Mouse (Mus musculus): ENCODE measurements at regions not wholly inside any gene's neighbourhood (a gene's known extent, or its start where the extent isn't known, plus 50 kb on each side); places are given as distances from the start of the nearest gene placed in this dataset.

- no peak overlapping the region for H3K27ac ChIP-seq (replicated peaks)
- ATAC-seq (replicated peaks) = peak; percentile 49; the same call in 1 of the 2 replicates
- no peak overlapping the region for H3K4me2 ChIP-seq (replicated peaks)
- no peaks in the 10 kb centered on the region for H3K9me3 ChIP-seq
- H3K4me3 ChIP-seq = no peak overlapping the region
- H3K9ac ChIP-seq (replicated peaks) = no peak overlapping the region
- no peaks in the 10 kb centered on the region for H3K27me3 ChIP-seq
- H3K4me1 ChIP-seq = no peaks in the 10 kb centered on the region
- no peaks in the 10 kb centered on the region for H3K36me3 ChIP-seq
- 83% methylated on average over 18 of the region's 18 CpGs for WGBS
Observed at GRCm38 (mm10) chr3:128002905-128003641, 106.9 kb upstream of the Fam241a start.

DNA sequence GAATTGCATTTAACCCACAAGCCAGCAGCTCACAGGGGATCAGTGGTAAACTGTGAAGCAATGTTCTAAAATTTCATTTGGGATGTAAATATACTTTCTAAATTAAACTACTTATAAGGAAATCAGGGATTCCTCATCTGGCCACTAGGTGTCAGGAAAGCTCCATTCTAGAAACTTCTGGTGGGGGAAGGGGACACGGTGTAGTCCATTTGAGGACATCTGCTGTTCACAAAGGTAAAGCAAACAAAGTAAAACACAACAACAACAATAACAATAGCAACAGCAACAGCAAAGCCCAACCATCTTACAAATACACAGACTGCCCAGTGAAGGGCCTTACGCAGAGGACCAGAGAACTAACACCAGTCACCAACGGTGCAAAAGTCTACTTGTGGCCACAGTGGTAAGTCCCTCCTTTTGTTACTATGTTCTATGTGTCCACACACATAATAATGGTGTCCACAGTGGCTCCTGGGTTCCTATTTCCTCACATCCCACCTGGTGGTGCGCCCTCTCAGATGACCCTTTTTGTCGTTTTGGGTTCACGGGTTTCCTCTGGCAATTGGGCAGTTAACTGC is 105.9 kb upstream of the Fam241a start:
- Histone ChIP-seq H3K27ac (replicated peaks) (no peak overlapping the region), H3K9ac (replicated peaks) (no peak overlapping the region), H3K9me3 (no peaks in the 10 kb centered on the region), H3K36me3 (no peaks in the 10 kb centered on the region), H3K4me2 (replicated peaks) (no peak overlapping the region), H3K4me1 (no peaks in the 10 kb centered on the region), H3K4me3 (no peak overlapping the region), H3K27me3 (no peaks in the 10 kb centered on the region)
- ATAC-seq (replicated peaks) = peak; percentile 58
- 75% methylated on average over 6 of the region's 6 CpGs for WGBS

DNA sequence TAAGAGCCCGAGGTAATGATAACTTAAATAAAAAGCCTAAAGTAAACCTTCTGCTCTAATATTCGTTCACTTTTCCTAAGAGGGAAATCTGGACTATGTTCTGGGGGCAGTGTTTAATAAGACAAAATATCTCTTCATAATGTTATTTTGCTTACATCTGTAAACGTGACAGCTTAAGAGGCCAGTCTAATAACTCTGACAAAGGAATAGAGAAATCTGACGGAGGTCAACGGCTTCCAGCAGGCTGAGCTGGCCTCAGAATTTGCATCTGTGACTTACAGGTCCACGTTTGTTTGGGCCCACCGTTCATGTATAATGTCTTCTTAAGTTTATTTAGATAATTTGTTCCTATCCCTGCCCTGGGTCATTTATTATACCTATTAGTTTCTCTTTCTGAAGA is 99.6 kb upstream of the Fam241a start:
- no peaks in the 10 kb centered on the region for H3K9me3 ChIP-seq
- H3K27me3 ChIP-seq = no peaks in the 10 kb centered on the region
- WGBS = 77% methylated on average over 7 of the region's 7 CpGs
- no peak overlapping the region for H3K4me2 ChIP-seq (replicated peaks)
- no peaks in the 10 kb centered on the region for H3K36me3 ChIP-seq
- no peak overlapping the region for H3K27ac ChIP-seq (replicated peaks)
- no peak overlapping the region for H3K9ac ChIP-seq (replicated peaks)
- ATAC-seq (replicated peaks) = no peak
- no peak overlapping the region for H3K4me3 ChIP-seq
- no peaks in the 10 kb centered on the region for H3K4me1 ChIP-seq

DNA sequence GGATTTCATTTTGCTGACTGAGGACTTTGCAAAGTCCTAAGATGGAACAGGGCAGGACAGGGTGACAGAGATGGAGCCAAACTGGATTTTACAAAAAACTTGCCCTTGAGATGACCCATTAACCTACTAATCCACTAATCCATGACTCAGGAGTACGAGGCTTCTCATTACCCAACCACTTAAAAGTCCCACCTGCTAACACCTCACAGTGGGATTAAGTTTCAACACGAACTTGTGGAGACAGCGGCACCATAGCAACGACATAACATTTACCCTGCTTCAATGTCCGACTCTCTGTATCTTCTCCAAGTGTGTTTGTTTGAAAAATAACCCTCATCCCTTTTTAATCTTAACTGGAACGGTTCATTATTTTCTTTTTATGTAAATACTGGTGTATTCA is 91.5 kb upstream of the Fam241a start:
- H3K9ac ChIP-seq (replicated peaks) = no peak overlapping the region
- WGBS = 63% methylated on average over 6 of the region's 6 CpGs
- ATAC-seq (replicated peaks) = no peak
- H3K4me3 ChIP-seq = no peak overlapping the region
- no peak overlapping the region for H3K27ac ChIP-seq (replicated peaks)
- H3K4me1 ChIP-seq = no peaks in the 10 kb centered on the region
- H3K27me3 ChIP-seq = no peaks in the 10 kb centered on the region
- H3K9me3 ChIP-seq = no peaks in the 10 kb centered on the region
- no peaks in the 10 kb centered on the region for H3K36me3 ChIP-seq
- no peak overlapping the region for H3K4me2 ChIP-seq (replicated peaks)

DNA sequence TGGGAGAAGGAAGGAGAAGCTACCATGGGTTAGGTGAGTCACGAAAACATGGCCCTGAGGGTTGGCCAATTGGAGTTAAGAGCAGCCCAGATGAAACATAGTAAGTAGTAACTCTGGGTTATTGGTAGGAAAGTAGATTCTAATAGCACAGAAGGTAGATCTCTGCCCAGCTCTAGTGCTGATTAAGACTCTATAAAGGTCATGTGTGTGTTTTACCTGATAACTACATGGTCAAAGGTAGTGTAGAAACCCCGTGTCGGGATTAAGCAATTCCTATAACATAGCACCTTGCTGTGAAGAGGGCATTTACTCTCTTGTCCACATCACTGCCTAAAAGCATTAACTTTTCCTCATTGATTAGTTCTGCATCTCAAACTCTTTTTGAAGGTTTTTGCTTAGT is 89.0 kb upstream of the Fam241a start:
- H3K4me1 ChIP-seq = no peaks in the 10 kb centered on the region
- no peak overlapping the region for H3K9ac ChIP-seq (replicated peaks)
- H3K36me3 ChIP-seq = no peaks in the 10 kb centered on the region
- ATAC-seq (replicated peaks) = no peak
- no peak overlapping the region for H3K27ac ChIP-seq (replicated peaks)
- H3K9me3 ChIP-seq = no peaks in the 10 kb centered on the region
- WGBS = 80% methylated on average over 3 of the region's 3 CpGs
- no peak overlapping the region for H3K4me3 ChIP-seq
- no peak overlapping the region for H3K4me2 ChIP-seq (replicated peaks)
- H3K27me3 ChIP-seq = no peaks in the 10 kb centered on the region

- no peak overlapping the region for H3K27ac ChIP-seq (replicated peaks)
- no peaks in the 10 kb centered on the region for H3K36me3 ChIP-seq
- H3K4me3 ChIP-seq = no peak overlapping the region
- no peak for ATAC-seq (replicated peaks)
- no peak overlapping the region for H3K9ac ChIP-seq (replicated peaks)
- H3K4me1 ChIP-seq = no peaks in the 10 kb centered on the region
- no peaks in the 10 kb centered on the region for H3K9me3 ChIP-seq
- no peaks in the 10 kb centered on the region for H3K27me3 ChIP-seq
- 74% methylated on average over 6 of the region's 6 CpGs for WGBS
- H3K4me2 ChIP-seq (replicated peaks) = no peak overlapping the region
Observed at GRCm38 (mm10) chr3:127977240-127977639, 81.1 kb upstream of the Fam241a start.

GRCm38 (mm10) chr3:127970891-127971290 is 74.8 kb upstream of the Fam241a start:
- H3K27me3 ChIP-seq = no peaks in the 10 kb centered on the region
- H3K4me2 ChIP-seq (replicated peaks) = no peak overlapping the region
- no peak overlapping the region for H3K27ac ChIP-seq (replicated peaks)
- 8% methylated on average over 5 of the region's 5 CpGs for WGBS
- no peaks in the 10 kb centered on the region for H3K4me1 ChIP-seq
- H3K36me3 ChIP-seq = no peaks in the 10 kb centered on the region
- no peak for ATAC-seq (replicated peaks)
- H3K9me3 ChIP-seq = no peaks in the 10 kb centered on the region
- no peak overlapping the region for H3K9ac ChIP-seq (replicated peaks)
- no peak overlapping the region for H3K4me3 ChIP-seq

- no peaks in the 10 kb centered on the region for H3K27me3 ChIP-seq
- H3K4me1 ChIP-seq = no peaks in the 10 kb centered on the region
- 65% methylated on average over 10 of the region's 10 CpGs for WGBS
- no peak overlapping the region for H3K27ac ChIP-seq (replicated peaks)
- H3K9ac ChIP-seq (replicated peaks) = no peak overlapping the region
- ATAC-seq (replicated peaks) = no peak
- H3K4me2 ChIP-seq (replicated peaks) = no peak overlapping the region
- no peak overlapping the region for H3K4me3 ChIP-seq
- no peaks in the 10 kb centered on the region for H3K9me3 ChIP-seq
- H3K36me3 ChIP-seq = no peaks in the 10 kb centered on the region
Observed at GRCm38 (mm10) chr3:127967170-127967569, 71.0 kb upstream of the Fam241a start.

GRCm38 (mm10) chr3:127966214-127966613 is 70.1 kb upstream of the Fam241a start:
- no peak overlapping the region for H3K27ac ChIP-seq (replicated peaks)
- no peak overlapping the region for H3K4me3 ChIP-seq
- no peaks in the 10 kb centered on the region for H3K27me3 ChIP-seq
- no peak for ATAC-seq (replicated peaks)
- H3K4me1 ChIP-seq = no peaks in the 10 kb centered on the region
- 87% methylated on average over 4 of the region's 4 CpGs for WGBS
- H3K9ac ChIP-seq (replicated peaks) = no peak overlapping the region
- H3K4me2 ChIP-seq (replicated peaks) = no peak overlapping the region
- H3K9me3 ChIP-seq = no peaks in the 10 kb centered on the region
- no peaks in the 10 kb centered on the region for H3K36me3 ChIP-seq

- WGBS = 7% methylated on average over 13 of the region's 13 CpGs
- no peak overlapping the region for H3K4me2 ChIP-seq (replicated peaks)
Observed at GRCm38 (mm10) chr3:127958919-127959684, 63.0 kb upstream of the Fam241a start.

GRCm38 (mm10) chr3:127954856-127955255 is 58.7 kb upstream of the Fam241a start:
- Histone ChIP-seq H3K27ac (replicated peaks) (no peak overlapping the region), H3K9me3 (no peaks in the 10 kb centered on the region), H3K4me3 (no peak overlapping the region), H3K4me2 (replicated peaks) (no peak overlapping the region), H3K4me1 (no peaks in the 10 kb centered on the region), H3K27me3 (no peaks in the 10 kb centered on the region), H3K36me3 (no peaks in the 10 kb centered on the region), H3K9ac (replicated peaks) (no peak overlapping the region)
- no peak for ATAC-seq (replicated peaks)
- WGBS = 90% methylated on average over 4 of the region's 4 CpGs

More at GRCm38 (mm10) chr3:127958919-127959684, 63.0 kb upstream of the Fam241a start:
- Histone ChIP-seq H3K36me3 (no peaks in the 10 kb centered on the region), H3K27me3 (no peaks in the 10 kb centered on the region), H3K4me3 (no peak overlapping the region), H3K9ac (replicated peaks) (no peak overlapping the region), H3K27ac (replicated peaks) (0 out of 2 replicates have a peak overlapping the region, but pooled peaks have one; percentile 9), H3K4me1 (no peaks in the 10 kb centered on the region), H3K9me3 (no peaks in the 10 kb centered on the region)
- ATAC-seq (replicated peaks) = peak; percentile 77; the same call in 1 of the 2 replicates

DNA sequence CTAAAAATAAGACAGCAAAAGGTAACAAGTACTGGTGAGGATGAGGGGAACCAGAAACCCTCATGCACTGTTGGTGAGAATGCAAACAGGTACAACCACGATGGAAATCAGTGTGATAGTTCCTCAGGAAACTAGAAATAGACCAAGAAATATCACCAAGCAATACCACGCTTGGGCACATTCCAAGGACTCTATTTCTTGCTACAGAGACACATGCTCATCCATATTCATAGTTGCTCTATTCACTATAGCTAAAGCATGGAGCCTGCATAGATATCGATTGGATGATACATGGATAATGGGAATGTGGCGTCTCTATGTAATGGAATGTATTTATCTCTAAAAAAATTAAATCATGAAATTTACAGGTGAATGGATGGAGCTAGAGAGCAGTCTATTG is 57.5 kb upstream of the Fam241a start:
- no peaks in the 10 kb centered on the region for H3K9me3 ChIP-seq
- no peak overlapping the region for H3K4me2 ChIP-seq (replicated peaks)
- no peaks in the 10 kb centered on the region for H3K4me1 ChIP-seq
- no peak overlapping the region for H3K4me3 ChIP-seq
- 0 out of 2 replicates have a peak, but pooled peaks have one; percentile 46 for ATAC-seq (replicated peaks)
- H3K27ac ChIP-seq (replicated peaks) = no peak overlapping the region
- H3K27me3 ChIP-seq = no peaks in the 10 kb centered on the region
- 81% methylated on average over 4 of the region's 4 CpGs for WGBS
- H3K9ac ChIP-seq (replicated peaks) = no peak overlapping the region
- H3K36me3 ChIP-seq = no peaks in the 10 kb centered on the region
